Mouse (Mus musculus): ENCODE data around the gene Klhl41. TPM values are rescaled to one million over a fixed set of nuclear protein-coding genes. Genes with fewer than 3 reads are reported as not detected.

The Klhl41 gene
- total RNA-seq, 2 experiments from 2014 or later, result 0.26 TPM; not detected in 1

- ATAC-seq (replicated peaks; ENCODE audit: poor library complexity, severe bottlenecking), result no peak
Measured at GRCm38 (mm10) chr2:69681931-69682330, 12.0 kb downstream of the Klhl41 start.

- no peak for ATAC-seq (replicated peaks; ENCODE audit: poor library complexity, severe bottlenecking)
Measured at GRCm38 (mm10) chr2:69683036-69683805, 13.3 kb downstream of the Klhl41 start.

- ATAC-seq (replicated peaks; ENCODE audit: poor library complexity, severe bottlenecking), result no peak
Measured at GRCm38 (mm10) chr2:69684488-69684887, 14.6 kb downstream of the Klhl41 start.

- no peak for ATAC-seq (replicated peaks; ENCODE audit: poor library complexity, severe bottlenecking)
Measured at GRCm38 (mm10) chr2:69690214-69690613, 20.3 kb downstream of the Klhl41 start.

- no peak for ATAC-seq (replicated peaks; ENCODE audit: poor library complexity, severe bottlenecking)
Measured at GRCm38 (mm10) chr2:69690843-69691242, 20.9 kb downstream of the Klhl41 start.

- ATAC-seq (replicated peaks; ENCODE audit: poor library complexity, severe bottlenecking), result no peak
Measured at GRCm38 (mm10) chr2:69693501-69693900, 23.6 kb downstream of the Klhl41 start.

- ATAC-seq (replicated peaks; ENCODE audit: poor library complexity, severe bottlenecking), result no peak
Measured at GRCm38 (mm10) chr2:69700446-69700845, 30.5 kb downstream of the Klhl41 start.

GRCm38 (mm10) chr2:69712171-69712570, 42.3 kb downstream of the Klhl41 start:
- ATAC-seq (replicated peaks; ENCODE audit: poor library complexity, severe bottlenecking), result no peak

- ATAC-seq (replicated peaks; ENCODE audit: poor library complexity, severe bottlenecking), result peak; percentile 95
Measured at GRCm38 (mm10) chr2:69712981-69713625, 43.2 kb downstream of the Klhl41 start, which contains the start of gene Fastkd1. Gene Fastkd1 (minus strand): TSS chr2:69713516.

GRCm38 (mm10) chr2:69713626-69714014, 43.7 kb downstream of the Klhl41 start:
- no peak for ATAC-seq (replicated peaks; ENCODE audit: poor library complexity, severe bottlenecking)

- no peak for ATAC-seq (replicated peaks; ENCODE audit: poor library complexity, severe bottlenecking)
Measured at GRCm38 (mm10) chr2:69714126-69714525, 44.2 kb downstream of the Klhl41 start.

- ATAC-seq (replicated peaks; ENCODE audit: poor library complexity, severe bottlenecking), result peak; percentile 67
Measured at GRCm38 (mm10) chr2:69716483-69716882, 46.6 kb downstream of the Klhl41 start.

- no peak; the same call in 1 of the 2 replicates for ATAC-seq (replicated peaks; ENCODE audit: poor library complexity, severe bottlenecking)
Measured at GRCm38 (mm10) chr2:69719121-69719520, 49.2 kb downstream of the Klhl41 start.

- no peak for ATAC-seq (replicated peaks; ENCODE audit: poor library complexity, severe bottlenecking)
Measured at GRCm38 (mm10) chr2:69722273-69722649, 52.3 kb downstream of the Klhl41 start, which contains the start of gene Ppig. Gene Ppig (plus strand): TSS chr2:69722545.

GRCm38 (mm10) chr2:69722650-69723518, 53.0 kb downstream of the Klhl41 start:
- peak; percentile 81 for ATAC-seq (replicated peaks; ENCODE audit: poor library complexity, severe bottlenecking)

- ATAC-seq (replicated peaks; ENCODE audit: poor library complexity, severe bottlenecking), result no peak
Measured at GRCm38 (mm10) chr2:69723519-69723825, 53.6 kb downstream of the Klhl41 start.

Other genes with a start within 250 kb of the Klhl41 start
- not detected in 2 replicates for gene Lrp2, start 84.1 kb upstream of the Klhl41 start, total RNA-seq (2014; fragmentation: Nextera tagmentation)
- 0.22 TPM in 1 of 2 replicates, not detected in the other for gene Lrp2, start 84.1 kb upstream of the Klhl41 start, total RNA-seq (2017)
- 18.0 and 19.5 TPM in 2 replicates for gene Bbs5, start 22.9 kb upstream of the Klhl41 start, total RNA-seq (2014; fragmentation: Nextera tagmentation)
- 5.2 and 8.7 TPM in 2 replicates for gene Bbs5, start 22.9 kb upstream of the Klhl41 start, total RNA-seq (2017)
- 16.4 and 19.6 TPM in 2 replicates for gene Fastkd1, start 43.4 kb downstream of the Klhl41 start, total RNA-seq (2014; fragmentation: Nextera tagmentation)
- gene Fastkd1, start 43.4 kb downstream of the Klhl41 start, total RNA-seq (2017), result 14.3 and 16.8 TPM in 2 replicates
- 89.5 and 93.1 TPM in 2 replicates for gene Ppig, start 52.4 kb downstream of the Klhl41 start, total RNA-seq (2014; fragmentation: Nextera tagmentation)
- 97.5 and 111 TPM in 2 replicates for gene Ppig, start 52.4 kb downstream of the Klhl41 start, total RNA-seq (2017)
- gene Ccdc173, start 119.5 kb downstream of the Klhl41 start, total RNA-seq (2014; fragmentation: Nextera tagmentation), result 1.8 and 2.5 TPM in 2 replicates
- 2.1 and 3.0 TPM in 2 replicates for gene Ccdc173, start 119.5 kb downstream of the Klhl41 start, total RNA-seq (2017)
- 18.5 and 27.8 TPM in 2 replicates for gene Phospho2, start 119.5 kb downstream of the Klhl41 start, total RNA-seq (2014; fragmentation: Nextera tagmentation)
- 17.8 and 24.1 TPM in 2 replicates for gene Phospho2, start 119.5 kb downstream of the Klhl41 start, total RNA-seq (2017)
- gene Klhl23, start 151.8 kb downstream of the Klhl41 start, total RNA-seq (2014; fragmentation: Nextera tagmentation), result 10.8 and 14.6 TPM in 2 replicates
- 31.5 and 33.6 TPM in 2 replicates for gene Klhl23, start 151.8 kb downstream of the Klhl41 start, total RNA-seq (2017)
- gene Ssb, start 191.4 kb downstream of the Klhl41 start, total RNA-seq (2014; fragmentation: Nextera tagmentation), result 279 TPM in 2 replicates
- gene Ssb, start 191.4 kb downstream of the Klhl41 start, total RNA-seq (2017), result 479 and 601 TPM in 2 replicates
- 21.1 and 28.7 TPM in 2 replicates for gene Mettl5, start 215.5 kb downstream of the Klhl41 start, total RNA-seq (2014; fragmentation: Nextera tagmentation)
- gene Mettl5, start 215.5 kb downstream of the Klhl41 start, total RNA-seq (2017), result 46.0 and 48.8 TPM in 2 replicates
- gene Ubr3, start 227.1 kb downstream of the Klhl41 start, total RNA-seq (2014; fragmentation: Nextera tagmentation), result 35.2 and 40.8 TPM in 2 replicates
- 33.3 and 41.9 TPM in 2 replicates for gene Ubr3, start 227.1 kb downstream of the Klhl41 start, total RNA-seq (2017)